Mouse (Mus musculus) brain, adult 2 months (tissue): ENCODE results near the gene Slc8a2.

Experiments
- DNase-seq: peaks from one replicate; pipeline ENCODE4 v3.0.0; 2011; ENCODE audit warnings: low read depth, low spot score

Gene Slc8a2

GRCm38 (mm10) chr7:16129421-16129845 is at the start of gene Slc8a2:
TSS of gene Slc8a2 (plus strand) at chr7:16129826.
- DNase-seq = peak; percentile 97

GRCm38 (mm10) chr7:16079947-16080346 is 49.7 kb upstream of the Slc8a2 start:
- DNase-seq = peak; percentile 39

- no peak for DNase-seq
Measured at GRCm38 (mm10) chr7:16080581-16080980, 49.0 kb upstream of the Slc8a2 start.

GRCm38 (mm10) chr7:16083361-16083760 is 46.3 kb upstream of the Slc8a2 start:
- no peak for DNase-seq

GRCm38 (mm10) chr7:16087587-16087986 is 42.0 kb upstream of the Slc8a2 start:
- peak; percentile 88 for DNase-seq

- DNase-seq = no peak
Measured at GRCm38 (mm10) chr7:16094592-16094991, 35.0 kb upstream of the Slc8a2 start.

- DNase-seq = peak; percentile 100
Measured at GRCm38 (mm10) chr7:16098021-16099017, 31.3 kb upstream of the Slc8a2 start, which contains the start of gene Napa. TSS of gene Napa (plus strand) at chr7:16098458.

GRCm38 (mm10) chr7:16099901-16100300 is 29.7 kb upstream of the Slc8a2 start:
- DNase-seq = no peak

GRCm38 (mm10) chr7:16101081-16101480 is 28.5 kb upstream of the Slc8a2 start:
- no peak for DNase-seq

GRCm38 (mm10) chr7:16101726-16102475 is 27.7 kb upstream of the Slc8a2 start:
- no peak for DNase-seq

GRCm38 (mm10) chr7:16102686-16103226 is 26.9 kb upstream of the Slc8a2 start:
- peak; percentile 60 for DNase-seq

- peak; percentile 98 for DNase-seq
Measured at GRCm38 (mm10) chr7:16103760-16104159, 25.9 kb upstream of the Slc8a2 start.

- peak; percentile 61 for DNase-seq
Measured at GRCm38 (mm10) chr7:16104611-16105388, 24.8 kb upstream of the Slc8a2 start.

GRCm38 (mm10) chr7:16108886-16109542 is 20.6 kb upstream of the Slc8a2 start:
- peak; percentile 61 for DNase-seq

- DNase-seq = peak; percentile 76
Measured at GRCm38 (mm10) chr7:16110158-16110557, 19.5 kb upstream of the Slc8a2 start.

GRCm38 (mm10) chr7:16111284-16112090 is 18.1 kb upstream of the Slc8a2 start:
- DNase-seq = peak; percentile 69

GRCm38 (mm10) chr7:16116418-16116817 is 13.2 kb upstream of the Slc8a2 start:
- no peak for DNase-seq

GRCm38 (mm10) chr7:16117100-16117499 is 12.5 kb upstream of the Slc8a2 start:
- no peak for DNase-seq

- peak; percentile 97 for DNase-seq
Measured at GRCm38 (mm10) chr7:16119569-16120261, 9.9 kb upstream of the Slc8a2 start, which contains the start of gene Kptn. TSS of gene Kptn (plus strand) at chr7:16119895.
